Mouse (Mus musculus): ENCODE results near the gene Qpctl.

Qpctl gene

DNA sequence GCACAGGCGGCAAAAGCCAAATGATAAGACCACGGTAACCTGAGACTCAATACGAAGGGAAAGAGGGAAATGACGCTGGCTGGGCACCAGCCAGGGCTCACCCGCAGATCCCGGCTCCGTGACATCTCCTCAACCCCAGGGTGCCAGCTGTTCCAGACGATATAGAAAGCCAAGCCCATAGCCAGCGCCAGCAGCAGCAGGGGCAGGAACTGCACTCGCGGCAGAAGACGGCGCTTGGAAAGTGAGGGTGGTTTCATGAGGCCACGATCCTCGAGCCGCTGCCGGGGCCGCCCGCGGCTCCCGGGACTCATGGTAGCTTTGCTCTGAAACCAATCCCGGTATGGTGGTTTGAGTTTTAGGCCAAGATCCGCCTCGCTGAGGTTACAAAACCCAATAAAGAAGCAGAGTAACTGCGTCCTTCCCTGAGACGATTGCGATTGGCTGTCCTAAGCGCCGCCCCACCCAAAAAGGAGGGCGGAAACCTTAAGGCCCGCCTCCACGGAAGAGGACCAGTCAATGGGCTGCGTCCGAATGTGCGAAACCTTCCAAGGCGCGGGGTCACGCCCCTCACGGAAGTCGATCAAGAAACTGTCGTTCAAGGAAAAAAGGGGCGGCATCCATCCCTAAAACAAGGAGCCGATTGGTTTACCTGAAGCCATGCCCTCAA, at the start of gene Qpctl:
Gene Qpctl, minus strand, starts transcription at position 417 of the 667 bp plus-strand sequence.
- CTCF ChIA-PET = no interaction called here

DNA sequence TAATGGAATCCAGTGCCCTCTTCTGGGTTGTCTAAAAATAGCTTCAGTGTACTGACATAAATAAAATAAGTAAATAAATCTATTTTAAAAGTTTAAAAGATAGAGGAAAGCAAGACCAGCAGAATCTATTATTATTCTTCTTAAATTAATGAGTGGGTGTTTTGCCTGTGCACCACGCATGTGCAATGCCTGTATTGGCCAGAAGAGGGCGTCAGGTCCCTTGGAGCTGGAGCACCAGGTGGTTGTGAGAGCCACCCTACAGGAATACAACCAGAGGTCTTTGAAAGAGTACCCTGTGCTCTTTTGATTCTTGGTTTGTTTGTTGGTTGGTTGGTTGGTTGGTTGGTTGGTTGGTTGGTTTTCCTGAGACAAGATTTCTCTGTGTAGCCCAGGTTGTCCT, 48.9 kb upstream of the Qpctl start:
- CTCF ChIA-PET = interaction anchor here (0.5 to 0.6 kb wide), 2 partner anchors 23 to 163 kb away, joined by 4 to 5 read pairs; no protein-coding TSS in a partner anchor

DNA sequence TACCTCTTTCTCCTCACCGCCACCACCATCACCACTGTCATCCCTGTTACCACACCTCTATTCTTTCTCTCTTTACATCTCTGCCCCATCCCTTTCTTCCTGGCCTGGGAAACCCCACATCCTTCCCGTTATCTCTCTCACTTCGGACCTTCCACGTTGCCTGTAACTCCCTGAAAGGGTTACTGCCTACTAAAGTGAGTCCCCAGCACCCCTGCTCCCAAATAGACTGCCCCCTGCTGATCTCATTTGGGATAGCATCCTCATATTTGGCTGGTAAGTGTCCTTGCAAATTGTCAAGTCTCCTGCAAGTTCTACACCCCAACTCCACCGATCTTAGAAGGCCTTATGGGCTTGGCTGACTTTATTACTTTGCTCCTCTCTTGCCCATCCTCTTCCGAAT, 47.6 kb upstream of the Qpctl start:
- CTCF ChIA-PET = no interaction called here

DNA sequence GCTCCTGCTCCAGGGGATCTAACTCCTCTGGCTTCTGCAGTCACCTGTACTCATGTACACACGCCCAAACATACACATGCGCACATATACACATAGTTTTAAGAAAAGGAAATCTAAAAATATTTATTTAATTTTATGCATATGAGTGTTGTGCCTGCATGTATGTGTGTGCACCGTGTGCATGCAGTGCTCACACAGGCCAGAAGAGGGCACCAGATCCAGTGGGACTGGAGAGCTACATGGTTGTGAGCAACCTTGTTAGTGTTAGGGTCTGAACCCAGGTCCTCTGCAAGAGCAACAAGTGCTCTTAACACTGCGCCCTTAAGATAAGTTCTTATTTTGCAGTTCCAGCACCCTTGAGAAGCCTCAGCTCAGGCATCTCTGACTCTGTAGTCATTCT, 45.6 kb upstream of the Qpctl start:
- CTCF ChIA-PET = interaction anchor here (0.5 kb wide), 1 partner anchor 87 kb away, joined by 3 read pairs; no protein-coding TSS in a partner anchor

DNA sequence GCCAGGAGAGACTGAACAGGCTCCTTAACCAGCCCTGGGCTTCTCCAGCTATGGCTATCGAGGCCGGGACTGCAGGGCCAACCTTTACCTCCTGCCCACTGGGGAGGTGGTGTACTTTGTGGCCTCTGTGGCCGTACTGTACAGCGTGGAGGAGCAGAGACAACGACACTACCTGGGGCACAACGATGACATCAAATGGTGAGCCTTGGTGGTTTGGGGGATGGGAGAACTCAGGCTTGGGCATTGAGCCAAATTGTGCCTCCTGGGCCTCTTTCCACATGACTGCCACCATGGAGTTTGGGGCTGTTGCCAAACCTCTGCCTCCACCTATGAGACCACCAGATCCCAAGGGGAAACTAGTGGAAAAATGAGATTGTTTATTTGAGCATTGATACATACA, 35.7 kb upstream of the Qpctl start:
- CTCF ChIA-PET = no interaction called here

DNA sequence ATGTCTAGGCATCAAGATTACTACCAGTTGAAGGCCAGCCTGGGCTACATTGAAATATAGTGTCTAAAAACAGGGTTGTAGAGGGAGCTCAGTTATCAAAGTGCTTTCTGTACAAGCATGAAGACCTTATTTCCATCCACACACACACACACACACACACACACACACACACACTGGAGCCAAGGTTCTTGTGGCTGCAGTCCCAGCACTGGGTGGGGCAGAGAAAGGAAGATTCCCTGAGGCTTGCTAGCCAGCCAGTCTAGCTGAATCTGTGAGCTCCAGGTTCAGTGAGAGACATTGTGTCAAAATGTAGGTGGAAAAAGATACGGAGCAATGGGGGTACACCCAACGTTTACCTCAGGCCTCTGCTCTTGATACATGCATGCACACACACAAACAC, 35.2 kb upstream of the Qpctl start:
- CTCF ChIA-PET = no interaction called here

DNA sequence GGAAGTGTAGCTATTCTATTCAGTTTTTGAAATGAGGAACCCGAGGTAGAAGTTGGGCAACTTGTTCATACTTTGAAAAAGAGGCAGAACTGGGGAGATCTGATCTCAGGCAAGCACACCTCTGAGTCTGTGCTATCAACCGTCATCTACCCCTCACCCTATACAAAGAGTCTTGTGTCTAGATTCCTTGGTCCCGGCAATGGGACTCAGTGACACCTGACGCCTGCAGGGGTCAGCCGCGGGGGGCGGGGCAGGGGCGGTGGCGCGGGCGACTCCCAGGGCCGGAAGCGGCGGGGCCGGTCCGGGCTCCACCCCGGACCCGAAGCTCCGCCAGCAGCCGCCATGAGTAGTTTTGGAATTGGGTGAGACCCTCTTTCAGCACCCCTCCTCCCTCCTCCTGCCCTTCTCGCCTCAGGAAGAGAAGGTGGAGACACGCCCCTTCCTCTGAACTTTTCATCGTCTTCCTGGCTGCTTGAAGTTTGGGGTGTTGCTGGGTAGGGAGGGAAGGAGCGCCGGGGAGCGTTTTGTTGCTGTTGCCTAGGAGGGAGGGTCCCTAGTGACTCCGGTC, 31.9 kb upstream of the Qpctl start:
- CTCF ChIA-PET = no interaction called here

DNA sequence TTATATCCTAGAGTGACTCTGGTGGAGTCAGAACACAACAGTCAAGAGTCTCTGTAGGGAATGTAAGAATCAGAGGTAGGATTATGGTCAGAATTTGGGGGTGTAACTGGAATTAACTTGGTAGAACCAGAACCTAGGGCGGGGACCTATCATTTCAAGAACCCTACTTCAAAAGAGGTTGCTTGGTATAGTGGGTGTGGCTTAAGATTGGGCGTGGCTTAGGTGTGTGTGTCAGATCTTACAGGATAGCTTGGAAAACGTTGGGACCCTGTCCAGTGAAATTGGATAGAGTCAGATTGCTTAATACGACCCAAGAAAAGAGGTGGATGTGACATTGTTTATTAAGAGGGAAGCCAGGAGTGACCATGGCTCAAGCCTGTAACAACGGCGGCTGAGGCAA, 30.8 kb upstream of the Qpctl start:
- CTCF ChIA-PET = interaction anchor here (0.6 to 0.8 kb wide), 2 partner anchors 47 to 277 kb away, joined by 3 read pairs; no protein-coding TSS in a partner anchor

DNA sequence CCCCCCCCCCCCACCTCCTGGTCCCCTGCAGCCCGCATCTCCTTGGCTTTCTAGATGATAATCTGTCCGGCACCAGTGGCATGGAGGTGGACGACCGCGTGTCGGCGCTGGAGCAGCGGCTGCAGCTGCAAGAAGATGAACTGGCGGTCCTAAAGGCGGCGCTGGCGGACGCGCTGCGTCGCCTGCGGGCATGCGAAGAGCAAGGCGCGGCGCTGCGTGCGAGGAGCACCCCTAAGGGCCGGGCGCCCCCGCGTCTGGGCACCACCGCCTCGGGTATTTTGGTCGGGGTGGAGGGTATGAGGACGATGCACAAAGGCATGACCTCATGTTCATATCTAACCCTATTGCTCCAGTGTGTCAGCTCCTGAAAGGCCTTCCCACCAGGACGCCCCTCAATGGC, 30.1 kb upstream of the Qpctl start:
- CTCF ChIA-PET = interaction anchor here (0.6 to 0.8 kb wide), 3 partner anchors 36 to 278 kb away, joined by 3 to 6 read pairs (median 3); no protein-coding TSS in a partner anchor

DNA sequence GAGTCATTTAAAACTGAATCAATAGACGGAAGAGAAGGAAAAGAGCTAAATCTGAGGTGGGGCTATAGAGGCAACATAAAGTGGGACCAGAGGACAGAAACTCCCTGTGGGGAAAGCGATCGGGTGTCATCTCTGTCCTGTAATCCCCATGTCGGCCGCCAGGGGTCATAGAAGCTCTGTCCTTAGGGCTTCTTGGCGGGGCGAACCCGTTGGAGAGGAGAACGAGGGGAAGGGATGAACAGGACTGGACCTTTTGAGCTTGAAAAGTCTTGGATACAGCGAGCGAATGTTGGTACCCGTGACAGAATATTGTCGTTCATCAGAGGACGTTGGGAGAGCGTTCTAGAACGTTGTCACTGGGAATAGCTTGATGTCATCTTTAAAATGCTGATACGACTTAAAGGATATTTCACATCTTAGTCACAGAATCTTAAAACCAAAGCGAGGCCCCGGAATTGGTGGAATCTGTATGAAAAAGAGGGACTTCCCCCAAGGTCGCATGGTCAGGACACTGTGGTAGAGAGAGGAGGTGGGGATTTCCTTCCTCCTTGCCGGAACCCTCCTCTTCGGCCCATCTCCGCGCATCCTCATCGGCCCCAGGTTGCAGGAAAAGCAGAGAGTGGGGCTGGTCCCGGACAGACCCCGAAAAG, 29.5 kb upstream of the Qpctl start:
- CTCF ChIA-PET = interaction anchor here (0.6 to 1.2 kb wide), 5 partner anchors 19 to 117 kb away, joined by 3 to 6 read pairs (median 3); partner anchors contain the start of gene Dmpk

DNA sequence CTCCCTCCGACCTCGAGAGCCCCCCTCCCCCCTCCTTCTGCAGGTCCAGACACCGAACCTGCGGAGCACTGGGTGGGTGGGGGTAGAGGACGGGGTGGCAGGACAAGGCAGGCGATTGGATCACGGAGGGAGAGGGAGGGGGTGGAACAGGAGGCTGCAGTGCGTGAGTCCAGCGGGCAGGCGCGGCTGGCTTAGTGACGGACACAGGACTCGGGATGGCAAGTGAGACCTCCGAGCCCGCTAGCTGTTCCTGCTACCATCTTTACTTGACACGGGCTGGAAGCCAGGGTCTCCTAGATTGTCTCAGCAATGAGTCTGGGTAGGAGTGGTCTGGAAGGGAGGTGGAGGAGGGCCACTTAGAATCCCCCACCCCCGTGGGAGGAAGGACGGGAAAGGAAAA, 28.9 kb upstream of the Qpctl start:
- CTCF ChIA-PET = interaction anchor here (0.6 to 1.2 kb wide), 4 partner anchors 19 to 117 kb away, joined by 3 to 4 read pairs (median 3); partner anchors contain the start of gene Dmpk

DNA sequence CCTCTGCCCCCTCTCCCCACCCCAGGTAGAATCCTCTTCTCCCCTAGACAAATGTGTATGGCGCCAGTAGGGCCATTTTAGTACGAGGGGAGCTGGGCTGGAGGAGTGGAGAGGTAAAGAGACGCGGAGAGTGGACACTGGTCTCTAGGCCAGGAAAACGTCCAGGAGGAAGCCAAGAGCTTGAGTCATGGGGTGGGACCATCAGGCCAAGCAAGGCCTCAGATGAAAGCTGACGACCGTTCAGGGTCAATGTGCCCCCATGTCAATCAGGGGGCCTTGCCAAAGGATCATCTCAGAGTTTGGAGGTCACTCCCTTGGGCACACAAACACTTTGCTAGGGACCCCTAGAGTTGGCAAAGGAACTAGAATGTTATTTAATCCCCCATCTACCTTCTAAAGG, 28.1 kb upstream of the Qpctl start:
- CTCF ChIA-PET = interaction anchor here (0.5 to 0.8 kb wide), 3 partner anchors 13 to 151 kb away, joined by 3 to 9 read pairs (median 3); no protein-coding TSS in a partner anchor

DNA sequence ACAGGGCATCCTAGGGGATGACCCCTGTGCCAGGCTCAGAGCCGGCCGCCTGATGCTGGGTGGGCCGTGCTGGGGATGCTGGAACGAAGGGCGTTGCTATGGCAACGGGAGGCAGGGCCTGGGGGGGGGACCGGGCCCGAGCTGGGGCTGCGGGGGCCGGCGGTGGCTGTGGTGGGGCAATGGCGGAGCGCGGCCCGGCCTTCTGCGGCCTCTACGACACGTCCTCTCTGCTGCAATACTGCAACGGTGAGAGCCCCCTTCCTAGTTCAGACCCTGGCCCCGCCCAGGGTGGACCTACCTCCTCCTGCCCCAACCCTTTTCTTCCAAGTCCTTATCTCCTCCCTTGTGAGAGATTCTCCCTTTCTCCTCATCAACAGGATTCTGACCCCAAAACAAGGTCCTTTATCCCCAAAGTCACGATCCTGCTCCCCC, 27.4 kb upstream of the Qpctl start:
- CTCF ChIA-PET = interaction anchor here (0.5 kb wide), 1 partner anchor 132 kb away, joined by 9 read pairs; no protein-coding TSS in a partner anchor

DNA sequence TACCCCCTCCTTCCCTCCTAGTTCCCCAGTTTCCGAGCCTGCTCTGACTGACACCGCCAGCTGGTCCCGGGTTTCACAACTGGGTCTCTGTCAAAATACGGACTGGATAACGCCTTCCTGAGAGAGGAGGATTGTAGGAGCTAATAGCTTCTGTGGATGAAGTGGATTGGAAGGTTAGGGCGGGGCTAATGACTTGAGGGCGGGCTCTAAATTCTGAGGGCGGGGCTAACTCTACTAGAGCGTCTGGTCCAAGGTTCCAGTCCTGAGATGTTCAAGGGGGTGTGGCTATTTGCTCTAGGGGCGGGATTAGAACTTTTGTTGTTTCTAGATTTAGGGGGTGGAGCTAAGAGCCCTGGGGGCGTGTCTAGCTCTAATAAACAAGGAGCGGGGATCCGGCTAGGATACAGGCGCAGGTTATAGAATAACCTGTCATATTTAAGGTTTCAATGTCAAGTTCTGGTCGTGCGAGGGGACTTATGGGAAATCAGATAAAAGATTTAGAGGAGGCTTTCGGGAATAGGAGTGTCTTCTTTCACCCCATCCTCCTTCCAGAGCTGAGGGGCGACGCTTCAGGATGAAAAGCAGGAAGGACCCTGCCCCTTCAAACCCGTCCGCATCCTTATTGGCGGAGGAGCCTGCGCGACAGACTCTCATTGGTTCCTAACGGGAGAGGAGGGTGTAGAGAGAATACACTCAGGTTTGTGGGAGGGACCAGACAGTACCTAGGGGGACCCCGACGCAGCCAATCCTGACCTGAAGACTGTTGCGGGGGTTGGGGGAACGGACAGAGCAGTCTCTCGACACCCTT, 26.8 kb upstream of the Qpctl start, which contains the start of gene Eml2:
Gene Eml2, plus strand, starts transcription at position 714 of the 808 bp plus-strand sequence.
- CTCF ChIA-PET = interaction anchor here (0.6 kb wide), 1 partner anchor 22 kb away, joined by 5 read pairs; no protein-coding TSS in a partner anchor

DNA sequence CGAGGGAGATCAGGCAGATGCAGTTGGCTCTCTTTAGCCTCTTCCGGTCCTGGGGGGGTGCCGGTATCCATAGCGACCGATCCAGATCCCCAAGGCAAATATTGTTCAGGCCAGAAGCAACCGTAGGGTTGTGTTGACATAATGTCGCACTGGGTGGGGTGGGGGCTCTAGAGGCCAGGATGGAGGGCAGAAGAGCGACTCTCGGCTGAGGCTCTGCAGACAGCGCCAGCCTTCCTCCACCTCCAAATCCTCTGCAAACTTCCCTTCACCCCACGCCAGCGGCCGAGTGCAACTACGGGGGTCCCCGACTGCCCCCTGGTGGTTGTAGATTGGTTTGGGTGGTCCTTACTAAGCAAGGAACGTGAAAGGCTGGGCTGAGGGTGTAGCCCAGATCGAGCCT, 23.8 kb upstream of the Qpctl start:
- CTCF ChIA-PET = interaction anchor here (0.6 to 1.1 kb wide), 4 partner anchors 17 to 359 kb away, joined by 3 to 16 read pairs (median 3); no protein-coding TSS in a partner anchor

DNA sequence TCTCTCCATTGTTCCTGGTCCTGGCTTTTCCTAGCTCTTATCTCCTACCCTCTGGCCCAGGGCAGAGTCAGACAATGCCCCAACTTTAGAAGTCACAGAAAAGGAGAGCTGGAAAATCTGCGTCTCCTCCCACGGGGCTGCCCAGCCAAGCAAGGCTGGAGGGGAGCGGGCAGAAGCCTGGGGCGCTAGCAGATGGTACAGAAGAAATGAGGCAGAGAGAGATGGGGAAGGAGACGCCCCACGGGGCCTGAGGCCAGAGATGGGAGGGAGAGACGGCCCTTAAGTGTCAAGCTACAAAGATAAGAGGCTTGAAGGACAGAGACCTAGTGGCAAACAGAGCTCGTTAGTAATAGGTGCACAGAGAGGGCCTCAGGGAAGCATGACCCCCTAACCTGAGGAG, 22.7 kb upstream of the Qpctl start:
- CTCF ChIA-PET = no interaction called here

DNA sequence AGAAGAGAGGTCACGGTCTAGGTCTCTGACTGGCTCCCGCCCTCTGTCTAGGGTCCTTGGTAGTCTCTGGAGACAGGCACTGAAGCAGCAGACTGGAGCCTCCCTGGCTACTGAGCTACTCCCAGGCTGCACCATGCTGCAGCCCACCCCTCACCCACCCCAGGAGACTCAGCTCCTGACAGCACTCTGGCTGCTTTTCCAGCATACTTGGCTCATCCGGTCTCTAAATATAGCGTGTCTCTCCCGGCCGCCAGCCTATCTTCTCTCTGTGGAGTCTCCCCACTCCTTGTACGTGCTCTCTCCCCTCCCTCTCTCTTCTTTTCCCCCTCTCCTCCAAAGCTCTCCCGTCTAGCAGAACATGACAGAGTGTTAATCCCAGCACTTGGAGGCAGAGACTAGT, 21.1 kb upstream of the Qpctl start:
- CTCF ChIA-PET = interaction anchor here (0.6 kb wide), 1 partner anchor 404 kb away, joined by 3 read pairs; no protein-coding TSS in a partner anchor

DNA sequence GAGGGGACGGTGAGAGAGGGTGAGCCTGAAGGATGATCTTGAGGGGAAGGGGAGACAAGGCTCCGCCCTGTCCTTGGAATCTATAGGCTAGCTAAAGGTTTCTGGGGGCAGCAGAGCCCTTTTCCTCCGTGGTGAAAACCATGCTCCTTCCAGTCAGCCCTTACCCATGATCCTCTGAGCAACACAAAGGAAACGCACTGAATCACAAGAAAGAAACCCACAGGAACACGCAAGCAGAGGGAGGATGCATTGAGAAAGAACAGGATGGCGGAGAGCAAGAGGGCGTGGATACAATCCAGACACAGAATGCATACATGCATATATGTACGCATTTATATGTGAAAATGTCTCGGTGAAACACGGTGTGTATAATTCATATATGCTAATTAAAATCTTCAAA, 20.4 kb upstream of the Qpctl start:
- CTCF ChIA-PET = no interaction called here

DNA sequence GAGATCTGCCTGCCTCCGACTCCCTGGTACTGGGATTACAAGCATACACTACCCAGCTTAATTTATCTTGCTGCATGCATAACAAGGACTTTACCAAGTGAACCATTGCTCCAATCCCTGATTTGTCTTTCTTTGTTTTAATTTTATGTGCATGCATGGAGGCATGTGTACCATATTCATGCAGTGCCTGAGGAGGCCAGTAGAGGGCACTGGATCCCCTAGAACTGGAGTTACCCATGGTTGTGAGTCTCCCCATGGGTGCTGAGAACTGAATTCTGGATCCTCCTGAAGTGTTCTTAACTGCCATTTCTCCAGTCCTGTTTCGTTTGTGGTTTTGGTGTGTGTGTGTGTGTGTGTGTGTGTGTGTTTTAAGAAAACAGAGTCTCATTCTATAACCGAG, 17.9 kb upstream of the Qpctl start:
- CTCF ChIA-PET = no interaction called here

DNA sequence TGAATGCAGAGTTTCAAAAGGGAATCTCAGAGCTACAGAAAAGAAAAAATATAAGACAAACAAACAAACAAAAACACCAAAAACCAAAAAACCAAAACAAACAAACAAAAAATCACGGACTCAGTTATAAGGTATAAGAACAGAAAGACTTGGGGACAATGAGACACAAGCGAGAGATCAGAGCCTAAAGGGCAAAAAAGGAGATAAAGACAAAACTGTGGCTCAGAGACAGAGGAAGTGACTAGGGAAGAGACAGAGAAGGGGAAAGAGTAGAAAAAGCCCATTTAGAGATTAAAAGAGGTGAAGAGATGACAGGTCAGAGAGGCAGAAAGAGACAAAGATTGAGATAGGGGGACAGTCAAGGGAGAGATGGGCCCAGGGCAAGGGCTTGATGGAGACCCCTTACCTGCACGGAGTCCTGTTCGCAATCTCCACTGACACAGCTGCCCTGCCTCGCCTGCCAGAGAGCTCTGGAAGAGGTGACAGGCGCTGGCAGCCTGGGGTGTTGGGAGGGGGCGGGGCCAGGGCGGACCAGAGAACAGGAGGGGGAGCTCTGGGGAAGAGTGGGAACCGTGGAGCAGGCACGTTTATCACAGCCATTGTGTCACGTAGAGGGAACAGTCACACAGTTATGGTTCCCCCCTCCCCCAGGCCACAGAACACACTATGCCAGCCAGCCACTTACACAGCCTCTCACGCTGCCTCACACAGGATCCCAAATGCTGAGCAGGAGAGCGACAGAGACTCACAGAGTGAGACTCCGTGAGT, 16.7 kb upstream of the Qpctl start, which contains the start of gene Gipr:
Gene Gipr, minus strand, starts transcription at position 472 of the 768 bp plus-strand sequence.
- CTCF ChIA-PET = interaction anchor here (0.9 kb wide), 1 partner anchor 19 kb away, joined by 3 read pairs; no protein-coding TSS in a partner anchor
